ENCODE assay signal across 16 mouse cellular contexts in genomic region chr8:128650331-128650855, GRCm38 (mm10). TPM values are rescaled to one million over a fixed set of nuclear protein-coding genes. Genes with fewer than 3 reads are reported as not detected.
DNase-seq lines count a peak whose midpoint lies in the region; ATAC-seq and TF ChIP-seq lines count a peak whose summit lies in the region.
"Had no signal": no experiment of that assay in that cellular context is flagged by ENCODE, and none has a peak within 500 bp of the region (broad histone marks: within the 10 kb centered on the region; RNA-seq: fewer than 3 reads in every experiment).

No protein-coding gene starts in this region.

- no peaks in the 10 kb centered on the region for H3K36me3 ChIP-seq in heart, embryonic 14.5 days (ENCODE audit: control insufficient read depth, insufficient read depth, low read length)
- H3K36me3 ChIP-seq in forebrain, embryonic 15.5 days: no peaks in the 10 kb centered on the region
- H3K36me3 ChIP-seq: hindbrain, embryonic 15.5 days; neural tube, embryonic 15.5 days had no signal

- WGBS in heart, embryonic 14.5 days: 51% methylated on average over 2 of the region's 2 CpGs
- 96% methylated on average over 2 of the region's 2 CpGs for WGBS in forebrain, embryonic 15.5 days

- no peak for ATAC-seq in heart, embryonic 14.5 days (ENCODE audit: insufficient number of reproducible peaks, insufficient read depth, low FRiP score, low read depth)
- ATAC-seq in forebrain, embryonic 15.5 days (replicated peaks): no peak
- ATAC-seq: forebrain, embryonic 16.5 days had no signal

- H3K27me3 ChIP-seq in heart, embryonic 14.5 days (ENCODE audit: control insufficient read depth, insufficient read depth, low read length): no peaks in the 10 kb centered on the region
- no peaks in the 10 kb centered on the region for H3K27me3 ChIP-seq in forebrain, embryonic 15.5 days
- H3K27me3 ChIP-seq: hindbrain, embryonic 15.5 days; neural tube, embryonic 15.5 days had no signal

- H3K27ac ChIP-seq in gastrocnemius, adult 2 months: peak overlapping the region; percentile 83
- peak overlapping the region; percentile 10 to 44 for H3K27ac ChIP-seq in heart, embryonic 14.5 days (replicated peaks in 1 of 2; ENCODE audit: control insufficient read depth in 1 of 2, insufficient read depth in 1 of 2, low read depth in 2 of 2, low read length in 2 of 2)
- no peak overlapping the region for H3K27ac ChIP-seq in forebrain, embryonic 15.5 days (replicated peaks)
- H3K27ac ChIP-seq: hindbrain, embryonic 15.5 days; neural tube, embryonic 15.5 days had no signal

- no peak overlapping the region for H3K4me2 ChIP-seq in heart, embryonic 14.5 days (ENCODE audit: low read length)
- no peak overlapping the region for H3K4me2 ChIP-seq in forebrain, embryonic 15.5 days (replicated peaks)
- H3K4me2 ChIP-seq: hindbrain, embryonic 15.5 days; lung, embryonic 14.5 days; neural tube, embryonic 15.5 days had no signal

- no peak for TF ChIP-seq CTCF in gastrocnemius, adult 2 months (IDR thresholded peaks at IDR 0.05)

- H3K9me3 ChIP-seq in heart, embryonic 14.5 days (ENCODE audit: control insufficient read depth, low read length): no peaks in the 10 kb centered on the region
- no peaks in the 10 kb centered on the region for H3K9me3 ChIP-seq in forebrain, embryonic 15.5 days
- H3K9me3 ChIP-seq: hindbrain, embryonic 15.5 days; neural tube, embryonic 15.5 days had no signal

- H3K4me3 ChIP-seq in gastrocnemius, adult 2 months: no peak overlapping the region
- no peak overlapping the region for H3K4me3 ChIP-seq in heart, embryonic 14.5 days (ENCODE audit: control insufficient read depth in 1 of 2, insufficient read depth in 1 of 2, low read depth in 1 of 2, low read length in 2 of 2)
- no peak overlapping the region for H3K4me3 ChIP-seq in forebrain, embryonic 15.5 days
- H3K4me3 ChIP-seq: hindbrain, embryonic 15.5 days; neural tube, embryonic 15.5 days had no signal

- peaks cover 8 to 23% of the 10 kb centered on the region in 2 experiments for H3K4me1 ChIP-seq in heart, embryonic 14.5 days (ENCODE audit: control insufficient read depth in 2 of 2, insufficient read depth in 2 of 2, low read length in 2 of 2)
- peaks cover 10% of the 10 kb centered on the region for H3K4me1 ChIP-seq in forebrain, embryonic 15.5 days

- DNase-seq in gastrocnemius, adult 2 months: peak; percentile 51
- DNase-seq in gastrocnemius, postnatal 4 days (ENCODE audit: low spot score in 2 of 2): no peak
- peak; percentile 1 for DNase-seq in kidney, postnatal 10 days
- no peak for DNase-seq in kidney, adult 18-20 months
- peak; percentile 29 to 54 for DNase-seq in natural killer cell, adult 2 months (ENCODE audit: low spot score in 2 of 2)
- no peak for DNase-seq in spleen, adult 12 weeks (ENCODE audit: low spot score)
- DNase-seq: cerebellum, adult 2 months; kidney, adult 11 months; kidney, postnatal 25 days; liver; lung, embryonic 14.5 days had no signal

- intact Hi-C loops in gastrocnemius, adult 2 months (cut with DNase I): no loop called here

- H3K9ac ChIP-seq in heart, embryonic 14.5 days (ENCODE audit: low read length): no peak overlapping the region
- H3K9ac ChIP-seq in forebrain, embryonic 15.5 days (replicated peaks): no peak overlapping the region
- H3K9ac ChIP-seq: hindbrain, embryonic 15.5 days; lung, embryonic 14.5 days; neural tube, embryonic 15.5 days had no signal

RNA-seq across cellular contexts. Expression of gene Itgb1, which starts 35.1 kb away (rescaled TPM):
- total RNA-seq in gastrocnemius, adult 2 months (2021): 100 to 1,000 TPM; 166 to 198 TPM
- total RNA-seq in gastrocnemius, postnatal 4 days (2021): 100 to 1,000 TPM; 438 to 442 TPM
- 416 and 432 TPM in 2 replicates for polyA plus RNA-seq in heart, embryonic 14.5 days (2014; fragmentation: Nextera tagmentation; extraction: Ambion mirVana)
- 88.3 and 93.8 TPM in 2 replicates for polyA plus RNA-seq in forebrain, embryonic 15.5 days (2015; fragmentation: Nextera tagmentation; extraction: Ambion mirVana)

Comparison
In these comparisons a context has a peak if more than half of its experiments do, and no peak if none do; other contexts are left out.
1. DNase-seq: peak in gastrocnemius, adult 2 months (single experiment), kidney, postnatal 10 days (single experiment) and natural killer cell, adult 2 months (2 of 2); none in gastrocnemius, postnatal 4 days (0 of 2), kidney, adult 18-20 months (single experiment) and spleen, adult 12 weeks (single experiment).